Mouse (Mus musculus) T-cell, adult 2 months (primary cell): ENCODE measurements at regions not wholly inside any gene's neighbourhood (a gene's known extent, or its start where the extent isn't known, plus 50 kb on each side); places are given as distances from the start of the nearest gene placed in this dataset.

Experiments used
- DNase-seq: peaks from one replicate; pipeline ENCODE4 v3.0.0; 2022; ENCODE audit warnings: low spot score

DNA sequence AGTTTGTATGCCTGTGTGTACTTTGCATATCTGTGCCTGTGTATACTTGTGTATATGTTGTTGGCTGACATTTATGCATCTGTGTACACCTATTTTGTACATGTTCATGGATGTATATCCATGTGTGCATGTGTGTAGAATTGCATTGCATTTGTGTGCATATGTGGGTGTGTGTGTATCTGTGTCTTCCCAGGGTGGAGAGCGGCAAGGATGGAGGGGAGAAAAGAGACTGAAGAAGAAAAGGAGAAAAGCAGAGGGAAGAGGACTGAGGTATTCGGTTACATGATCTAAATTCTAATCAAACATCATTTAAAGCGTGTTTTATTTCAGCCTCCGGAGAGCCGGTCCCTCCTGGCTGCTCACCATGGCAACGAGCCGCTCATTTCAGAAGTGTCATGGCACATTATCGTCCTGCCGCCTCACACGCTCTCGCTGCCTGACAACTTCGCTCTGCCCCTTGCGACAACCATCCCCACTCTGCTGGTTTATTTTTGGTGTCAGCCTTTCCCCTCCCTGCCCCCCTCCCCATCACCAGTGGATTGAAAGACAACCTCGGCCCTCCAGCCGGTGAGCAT lies 58.6 kb downstream of the Mrm1 start:
- DNase-seq, result no peak

DNA sequence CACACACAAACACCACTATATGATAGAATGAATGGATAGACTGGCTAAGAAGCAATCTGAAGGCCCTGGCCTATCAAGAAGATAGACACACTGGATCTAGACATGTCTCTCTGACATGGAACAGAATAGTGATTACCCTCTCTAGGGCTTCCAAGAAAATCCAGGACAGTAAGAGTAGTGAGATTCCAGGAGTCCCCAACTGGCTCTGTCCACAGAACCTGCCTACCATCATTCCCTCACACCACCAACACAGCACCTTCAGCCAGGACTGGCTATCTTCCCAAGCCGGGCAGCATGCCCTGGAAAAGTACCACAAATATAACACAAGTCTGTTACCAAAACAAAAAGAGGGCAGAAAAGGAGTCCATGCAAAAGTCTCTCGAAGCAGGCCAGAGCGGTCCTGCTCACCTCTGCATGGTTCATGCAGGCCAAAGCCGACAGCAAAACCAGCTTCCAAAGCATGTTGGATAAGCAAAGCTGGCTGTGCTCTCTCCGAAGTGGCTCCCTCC lies 59.8 kb downstream of the Mrm1 start:
- DNase-seq, result no peak

DNA sequence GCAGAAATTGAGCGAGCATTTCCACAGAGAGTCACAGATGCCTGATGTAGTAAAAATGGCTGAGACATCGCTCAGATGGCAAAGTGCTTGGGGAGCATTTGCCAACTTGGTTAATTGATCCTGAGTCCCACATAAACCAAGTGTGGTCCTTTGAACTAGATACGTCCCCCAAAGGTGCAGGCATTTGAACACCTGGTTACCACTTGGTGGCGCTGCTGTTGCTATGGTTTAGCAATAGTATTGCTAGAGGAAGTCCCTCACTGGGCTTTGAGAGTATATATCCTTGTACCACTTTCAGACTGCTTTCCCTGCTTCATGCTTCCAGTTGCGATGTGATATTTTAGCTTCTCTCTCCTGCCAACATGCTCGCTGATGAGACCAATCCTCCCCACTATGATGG lies 67.3 kb downstream of the Mrm1 start:
- DNase-seq, result no peak

DNA sequence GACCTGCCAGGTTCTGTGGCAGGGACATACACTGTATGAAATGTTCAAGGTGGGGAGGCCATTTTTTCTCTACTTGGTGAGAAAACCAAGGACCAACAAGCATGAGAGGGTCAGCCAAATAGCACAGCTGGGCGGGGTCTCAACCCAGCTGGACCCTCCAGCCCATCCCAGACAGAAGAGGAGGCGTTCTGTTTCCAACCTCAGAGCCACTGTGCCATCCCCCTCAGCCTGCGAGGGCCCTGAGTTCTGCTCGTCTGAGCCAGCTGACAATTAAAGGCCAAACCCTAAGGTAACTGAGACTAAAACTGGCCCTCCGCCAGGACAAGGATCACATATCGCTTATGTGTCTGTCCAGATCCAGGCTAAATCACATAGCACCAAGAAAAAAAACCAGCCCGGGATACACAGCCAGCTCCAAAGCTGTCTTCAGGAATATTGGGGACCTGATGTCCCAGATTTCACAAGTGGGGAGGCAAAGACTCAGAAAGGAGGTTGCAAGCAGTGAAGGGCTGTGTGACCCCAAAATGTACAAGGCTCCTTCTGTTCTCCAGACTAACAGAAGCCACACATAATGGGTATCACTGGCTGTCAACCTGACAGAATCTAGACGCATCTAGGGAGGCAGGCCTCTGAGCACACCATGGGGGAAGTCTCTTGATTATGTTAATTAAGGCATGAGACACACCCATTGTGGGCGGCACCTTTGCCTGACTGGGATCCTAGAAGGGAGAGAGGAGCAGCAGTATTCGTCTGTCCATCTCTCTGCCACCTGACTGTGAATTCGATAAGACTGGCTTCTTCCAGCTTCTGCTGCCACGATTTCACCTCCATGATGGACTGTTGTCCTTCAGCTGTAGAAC lies 69.6 kb downstream of the Mrm1 start:
- DNase-seq, result no peak

DNA sequence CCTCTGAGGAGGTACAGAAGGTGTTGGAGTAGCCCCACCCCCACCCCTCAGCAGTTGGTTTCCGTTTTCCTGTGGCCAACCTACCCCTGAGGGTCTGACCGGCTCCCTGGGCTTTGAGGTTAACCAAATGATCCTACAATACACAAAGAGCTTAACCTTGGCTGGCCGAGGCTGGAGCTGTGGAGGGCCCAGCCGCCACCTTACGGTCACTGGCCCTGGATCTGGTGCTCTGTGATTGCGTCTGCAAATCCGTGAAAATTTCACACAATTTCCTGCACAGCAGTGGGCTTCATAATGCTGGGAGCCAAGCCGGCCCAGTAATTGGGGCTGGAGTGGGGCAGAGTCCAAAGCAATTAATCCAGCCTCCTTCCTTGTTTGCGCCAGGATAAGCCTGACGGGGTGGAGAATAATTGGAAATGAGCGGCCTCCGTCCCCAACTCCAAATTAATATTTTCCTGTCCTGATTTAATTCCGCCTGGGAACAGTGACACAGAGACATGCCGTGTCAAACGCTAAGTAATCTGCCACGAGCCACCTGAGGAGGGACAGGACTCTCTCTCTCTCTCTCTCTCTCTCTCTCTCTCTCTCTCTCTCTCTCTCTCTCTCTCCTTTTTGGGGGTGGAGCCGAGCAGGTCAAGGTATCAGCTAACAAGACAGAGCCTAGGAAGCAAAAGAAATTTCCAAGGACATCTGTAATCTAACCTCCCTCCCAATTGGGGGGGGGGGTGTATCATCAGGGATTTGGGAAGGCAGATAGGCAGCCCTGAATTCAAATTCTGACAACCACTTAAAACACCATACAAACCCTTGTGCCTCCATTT lies 80.3 kb downstream of the Mrm1 start:
- no peak for DNase-seq

DNA sequence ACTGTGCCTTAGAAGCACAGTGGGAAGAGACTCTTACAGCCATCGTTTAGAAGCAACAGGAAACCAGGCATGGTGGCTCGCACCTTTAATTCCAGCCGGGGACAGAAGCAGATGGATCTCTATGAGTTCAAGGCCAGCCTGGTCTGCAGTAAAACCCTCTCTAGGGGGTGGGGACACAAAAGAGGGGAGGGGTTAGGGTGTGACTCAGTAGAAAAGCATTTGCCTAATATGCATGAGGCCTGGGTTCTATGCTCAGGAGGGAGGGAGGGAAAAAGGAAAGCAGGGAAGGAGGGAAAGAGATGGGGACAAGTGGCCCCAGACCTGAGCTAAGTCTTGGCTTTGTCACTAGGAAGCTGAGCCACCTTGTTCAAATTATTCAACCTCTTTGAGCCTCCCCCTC lies 81.2 kb downstream of the Mrm1 start:
- DNase-seq, result no peak

DNA sequence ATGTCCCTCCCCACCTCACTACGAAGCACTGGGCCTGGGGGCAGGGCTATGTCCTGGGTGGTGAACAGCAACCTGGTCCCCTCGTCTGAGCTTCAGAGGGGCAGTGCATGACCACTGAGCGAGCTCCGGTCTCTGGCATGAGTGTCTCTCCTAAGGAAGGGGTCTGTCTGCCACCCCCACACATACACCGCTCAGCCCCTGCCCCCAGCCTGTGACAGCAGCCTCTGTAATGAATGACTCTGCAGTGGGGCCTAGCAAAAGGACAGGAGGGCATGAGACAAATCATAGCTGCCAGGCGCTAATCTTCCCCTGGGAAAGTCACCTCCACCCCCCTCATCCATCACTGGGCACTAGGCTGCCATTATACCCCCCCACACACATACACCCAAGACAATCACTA lies 87.4 kb downstream of the Mrm1 start:
- DNase-seq, result no peak

DNA sequence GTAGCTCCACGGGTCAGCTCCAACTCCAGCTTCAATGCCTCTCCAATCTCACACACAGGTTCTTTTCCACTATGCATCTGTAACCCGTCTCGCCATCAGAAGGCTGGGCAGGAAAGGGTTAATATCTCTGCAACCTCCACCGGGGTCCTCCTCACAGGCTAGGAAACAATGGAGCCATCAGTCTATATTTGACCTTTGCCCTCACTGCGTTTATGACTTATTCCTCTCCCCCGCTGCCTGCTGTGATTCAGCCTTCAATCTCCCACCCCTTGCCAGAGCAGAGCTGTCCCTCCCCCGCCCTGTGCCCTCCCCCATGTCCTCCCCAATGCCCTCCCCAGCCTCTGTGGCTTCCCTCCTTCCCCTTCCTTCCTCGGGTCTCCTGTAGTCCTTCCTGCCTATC lies 89.1 kb downstream of the Mrm1 start:
- DNase-seq, result no peak

DNA sequence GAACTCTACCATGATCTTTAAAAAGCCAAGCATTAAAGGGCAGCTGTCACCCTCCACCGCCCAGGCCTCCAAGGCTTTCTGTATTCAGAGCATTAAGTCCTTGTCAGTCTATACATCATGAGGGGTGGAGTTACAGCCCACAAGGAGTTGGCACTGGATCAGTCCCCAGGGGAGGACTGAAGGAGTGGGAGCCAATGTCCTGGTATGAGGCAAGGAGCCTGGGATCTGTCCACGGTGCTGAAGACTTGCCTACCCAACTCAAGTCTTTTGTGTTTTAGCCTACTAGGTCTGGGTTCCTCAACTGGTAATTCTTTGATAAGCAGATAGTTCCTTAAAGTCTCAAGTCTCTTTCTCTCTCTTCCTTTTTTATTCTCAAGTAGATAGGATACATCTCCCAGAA lies 90.1 kb downstream of the Mrm1 start:
- no peak for DNase-seq

DNA sequence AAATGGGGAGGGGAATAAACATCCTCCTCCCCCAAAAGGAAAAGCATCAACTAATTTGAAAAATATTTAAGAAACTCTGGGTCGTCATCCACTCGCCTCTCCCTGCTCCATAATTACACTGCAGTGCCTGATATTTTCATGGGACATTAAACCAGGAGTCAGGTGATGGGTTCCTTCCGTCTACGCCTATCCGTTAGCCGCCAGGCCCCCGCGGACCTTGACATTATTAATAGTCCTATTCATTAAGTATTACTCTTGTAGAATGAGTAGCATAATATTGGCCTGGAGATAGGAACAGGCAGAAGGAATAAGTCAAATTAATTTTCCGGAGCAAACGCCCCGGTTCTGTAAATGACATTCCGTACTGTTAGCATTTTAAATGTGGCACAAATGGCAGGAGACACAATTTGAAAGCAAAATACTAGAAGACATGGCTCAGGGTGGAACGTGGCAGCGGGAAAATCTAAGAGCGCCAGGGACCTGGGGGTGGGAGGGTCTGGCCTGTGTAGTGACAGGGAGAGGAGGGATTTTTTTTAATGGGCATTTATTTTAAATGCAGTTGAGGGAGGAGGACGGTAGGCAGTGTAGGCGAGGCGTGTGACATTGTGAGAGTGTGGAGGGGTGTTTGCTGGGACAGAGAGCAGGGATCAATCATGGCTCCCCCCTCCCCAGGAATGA lies 93.2 kb downstream of the Mrm1 start:
- no peak for DNase-seq

DNA sequence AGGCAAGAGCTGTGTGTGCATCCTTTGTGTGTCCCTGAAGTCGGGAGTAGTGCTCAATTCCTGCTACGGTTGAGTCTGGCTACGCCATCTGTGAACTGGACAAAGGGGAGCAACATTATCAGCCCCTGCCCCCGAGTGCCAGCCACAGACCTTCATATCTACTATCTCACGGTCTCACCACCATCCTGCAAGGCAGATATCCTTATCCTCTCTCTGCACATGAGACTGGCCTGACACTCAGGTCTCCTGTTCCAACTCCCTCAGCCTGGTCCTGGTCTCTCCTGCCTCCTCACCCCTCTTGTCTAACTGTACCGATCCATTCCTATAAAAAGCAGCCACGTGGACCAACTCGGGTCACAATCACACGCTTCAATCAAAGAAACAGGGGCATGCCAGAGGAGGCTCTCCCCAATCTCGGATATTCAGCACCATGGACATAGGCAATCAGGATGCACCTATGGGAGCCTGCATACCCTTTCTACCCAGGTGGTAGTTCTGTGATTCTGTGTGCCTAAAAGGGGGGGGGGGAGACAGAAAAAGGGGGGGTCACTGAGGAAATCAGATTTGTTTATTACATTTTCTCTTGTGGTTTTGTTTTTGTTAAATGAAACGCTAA lies 94.0 kb downstream of the Mrm1 start:
- DNase-seq, result no peak

DNA sequence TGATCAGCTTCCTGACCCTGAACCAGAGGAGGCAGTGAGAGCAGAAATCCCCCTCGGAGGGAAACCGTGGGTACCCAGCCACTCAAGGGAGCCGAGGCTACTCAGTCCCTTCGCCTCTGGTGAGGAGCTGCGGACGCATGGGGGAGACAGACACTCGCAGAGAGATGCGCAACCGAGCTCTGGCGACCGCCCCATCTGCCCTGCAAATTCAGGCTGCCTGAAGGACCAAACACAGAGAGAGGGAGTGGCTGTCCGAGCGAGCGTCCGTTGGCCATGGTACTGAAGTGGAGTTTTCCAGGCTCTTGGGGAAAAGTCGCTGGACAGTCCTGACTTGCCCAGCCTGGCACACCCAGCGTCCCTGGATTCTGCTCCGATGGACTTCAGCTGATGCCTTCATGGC lies 95.2 kb downstream of the Mrm1 start:
- DNase-seq, result no peak

DNA sequence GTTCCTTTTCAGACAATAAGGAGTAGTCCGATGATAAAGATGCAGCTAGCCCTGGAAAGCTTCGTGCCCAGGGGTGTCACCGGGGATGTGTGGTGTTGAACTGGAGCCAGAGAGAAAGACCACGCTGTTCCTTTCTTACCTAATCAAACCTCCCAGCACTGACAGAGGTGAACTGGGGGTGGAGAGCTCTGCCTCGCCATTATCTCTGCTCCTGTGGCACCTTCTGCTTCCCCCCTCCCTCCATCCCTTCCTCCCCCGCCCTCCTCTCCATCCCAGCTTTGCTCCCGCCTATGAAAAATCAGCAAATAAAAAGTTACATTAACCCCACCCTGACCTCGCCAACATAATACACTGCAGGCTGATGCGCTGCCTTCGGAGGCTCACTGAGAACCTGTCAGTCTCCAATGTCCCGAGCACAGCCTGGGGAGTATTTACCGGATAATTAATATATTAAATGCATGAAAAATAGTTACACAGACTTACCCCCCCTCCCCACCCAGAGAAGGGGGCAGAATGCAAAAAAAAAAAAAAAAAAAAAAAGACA lies 96.6 kb downstream of the Mrm1 start:
- no peak for DNase-seq

DNA sequence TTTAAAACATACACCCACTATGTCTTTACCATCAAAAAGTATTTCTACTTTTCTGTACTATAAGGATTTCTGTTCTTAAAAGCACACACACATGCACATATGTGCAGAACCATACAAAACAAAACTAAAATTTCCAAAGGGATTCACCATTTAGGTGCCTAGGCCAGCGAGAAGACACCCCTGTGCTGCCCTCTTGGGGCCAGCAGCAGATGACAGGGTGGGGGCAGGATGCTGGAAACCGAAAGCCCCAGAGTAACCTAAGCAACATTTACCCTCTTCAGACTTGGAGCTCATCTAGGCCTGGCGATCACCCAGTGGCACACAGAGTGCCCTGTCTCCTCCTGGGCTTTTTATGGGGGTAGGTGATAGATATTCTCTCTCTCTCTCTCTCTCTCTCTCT lies 97.3 kb downstream of the Mrm1 start:
- DNase-seq, result no peak

DNA sequence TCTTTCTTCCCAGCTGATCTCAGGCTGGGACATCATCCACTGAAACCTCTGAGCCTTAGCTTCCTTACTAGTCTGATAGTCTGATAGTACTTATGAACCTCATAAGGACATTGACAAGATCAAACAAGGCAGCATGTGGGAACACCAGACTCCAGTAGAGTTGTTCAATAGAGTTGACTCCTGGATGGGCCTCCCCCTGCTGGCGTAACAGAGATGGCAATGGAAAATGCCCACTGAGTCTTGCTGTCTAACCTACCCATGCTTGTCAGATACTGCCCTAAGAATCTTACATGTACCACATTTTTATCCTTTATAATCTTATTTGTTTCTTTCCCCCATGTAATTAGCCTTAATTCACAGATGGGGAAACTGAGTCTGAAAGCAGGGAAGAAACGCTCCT lies 98.2 kb downstream of the Mrm1 start:
- DNase-seq, result no peak

DNA sequence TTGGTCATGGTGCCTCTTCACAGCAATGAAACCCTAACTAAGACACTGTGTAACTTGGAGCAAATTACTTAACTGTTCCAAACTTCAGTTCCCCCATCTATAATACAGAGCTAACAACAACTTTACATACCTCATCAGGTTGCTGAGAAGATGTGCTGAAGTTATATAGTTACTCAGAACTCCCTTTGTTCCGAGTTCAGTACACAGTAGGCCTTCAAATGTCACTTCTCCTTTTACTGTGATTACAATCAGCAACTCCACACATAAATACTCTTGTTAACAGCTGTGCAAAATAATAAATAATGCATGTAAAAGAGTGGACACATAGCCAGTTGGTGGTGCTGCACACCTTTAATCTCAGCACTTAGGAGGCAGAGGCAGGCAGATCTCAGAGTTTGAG lies 99.5 kb downstream of the Mrm1 start:
- DNase-seq, result no peak

DNA sequence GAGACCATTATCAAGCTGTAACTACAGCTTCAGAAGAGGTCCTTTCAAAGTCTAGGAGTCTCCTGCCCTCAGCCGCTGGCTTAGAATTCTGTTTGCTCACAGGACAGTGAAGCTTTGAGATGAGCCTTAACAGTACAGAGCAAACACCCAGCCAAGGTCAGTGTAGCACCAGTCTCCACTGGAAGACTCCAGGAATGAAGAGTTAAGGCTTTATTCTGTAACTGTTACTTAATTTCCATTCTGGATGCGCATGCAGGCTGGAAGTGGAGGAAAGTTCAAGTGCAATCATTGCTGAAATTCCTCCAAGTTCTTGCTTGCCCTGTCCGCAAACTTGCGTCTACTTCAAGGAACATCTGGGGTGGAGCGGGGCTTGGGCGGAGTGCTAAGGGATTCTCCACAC lies 106.6 kb downstream of the Mrm1 start:
- DNase-seq, result no peak

DNA sequence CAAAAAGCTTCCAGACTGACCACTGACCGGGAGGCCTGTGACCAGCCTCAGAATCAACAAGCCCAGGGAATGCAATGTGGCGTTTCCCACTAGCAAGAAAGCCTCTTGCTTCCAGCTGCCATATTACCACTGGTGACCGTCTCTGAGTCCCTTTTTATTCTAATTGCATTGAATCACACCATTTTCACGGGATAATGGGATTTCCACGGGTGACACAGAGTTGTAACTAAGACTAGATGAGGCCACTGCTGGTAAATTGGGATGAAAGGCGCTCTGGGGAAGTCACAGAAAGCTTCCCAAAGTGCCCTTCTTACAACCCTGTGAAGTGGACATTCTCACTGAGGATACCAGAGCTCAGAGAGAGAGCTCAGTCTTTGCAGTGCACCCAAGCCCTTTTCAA lies 107.4 kb downstream of the Mrm1 start:
- DNase-seq, result no peak

DNA sequence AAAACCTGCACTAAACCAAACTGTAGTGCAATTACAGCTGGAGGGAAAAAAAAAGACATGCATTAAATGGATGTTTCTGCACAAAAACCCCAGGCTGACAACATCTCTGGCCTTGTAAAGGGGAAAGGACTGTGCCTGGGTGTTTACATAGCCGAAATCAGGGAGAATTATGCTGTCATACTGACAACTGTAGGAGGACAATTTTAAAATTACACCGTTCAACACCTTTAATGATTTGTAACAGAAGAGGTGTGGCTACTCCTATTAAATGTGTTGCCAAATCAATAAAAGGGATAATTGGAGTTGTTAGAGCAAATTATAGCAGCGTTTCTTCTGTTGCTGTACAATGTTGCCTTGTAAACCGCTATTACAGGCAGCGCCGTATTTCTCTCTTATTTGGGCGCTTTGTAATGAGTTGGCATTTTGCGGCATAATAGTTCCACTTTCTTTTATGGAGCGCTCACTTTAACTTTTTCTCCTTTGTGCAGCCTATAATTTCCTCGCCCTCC lies 111.0 kb downstream of the Mrm1 start:
- no peak for DNase-seq

DNA sequence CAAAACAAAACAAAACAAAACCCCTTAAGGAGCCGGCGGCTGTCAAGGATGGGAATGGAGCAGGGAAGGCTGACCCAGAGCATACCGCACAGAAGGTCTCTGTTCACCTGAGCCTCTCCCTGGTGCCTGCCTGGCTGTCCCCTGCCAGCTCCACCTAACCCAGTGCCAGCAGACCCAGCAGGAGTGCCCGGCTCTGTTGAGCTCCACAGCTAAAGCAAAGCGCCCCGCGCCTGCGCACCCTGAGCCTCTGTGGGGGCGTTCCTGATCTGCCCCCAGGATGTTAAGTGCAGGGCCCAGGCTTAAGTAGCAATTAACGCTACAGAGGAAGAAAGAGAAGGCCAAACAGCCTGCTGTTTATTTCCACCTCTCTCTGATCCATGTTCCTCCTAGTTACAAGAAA lies 111.5 kb downstream of the Mrm1 start:
- no peak for DNase-seq

DNA sequence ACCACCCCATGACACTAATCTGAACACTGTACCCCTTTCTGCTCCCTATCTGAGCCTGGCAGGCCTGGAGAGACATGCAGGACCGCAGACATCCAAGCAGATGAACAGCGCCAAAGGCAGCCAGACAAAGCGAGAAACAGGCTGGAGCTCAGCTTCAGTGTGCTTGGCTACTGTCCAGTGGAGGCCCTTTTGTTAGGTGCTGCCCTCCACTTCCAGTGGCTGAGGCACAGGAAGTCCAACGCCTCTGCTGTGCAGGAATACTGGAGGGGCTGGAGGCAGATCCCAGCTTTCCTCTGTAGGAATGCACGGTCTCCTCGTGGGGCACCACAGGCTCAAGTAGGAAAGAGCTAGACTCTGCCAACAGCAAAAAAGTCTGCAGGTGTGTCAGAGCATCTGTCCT lies 112.6 kb downstream of the Mrm1 start:
- DNase-seq, result no peak
